Mouse (Mus musculus) T-helper 1 cell (primary cell): ENCODE measurements around the gene Nrip1.

Experiments used
- in situ Hi-C: fragments of 300-600 bp; cut with MboI, MseI; formaldehyde crosslinking; loops from one replicate; pipeline ENCODE4 v1.15.1; 2025; ENCODE audit warnings: high pct_unique_total_duplicates

The Nrip1 gene

DNA sequence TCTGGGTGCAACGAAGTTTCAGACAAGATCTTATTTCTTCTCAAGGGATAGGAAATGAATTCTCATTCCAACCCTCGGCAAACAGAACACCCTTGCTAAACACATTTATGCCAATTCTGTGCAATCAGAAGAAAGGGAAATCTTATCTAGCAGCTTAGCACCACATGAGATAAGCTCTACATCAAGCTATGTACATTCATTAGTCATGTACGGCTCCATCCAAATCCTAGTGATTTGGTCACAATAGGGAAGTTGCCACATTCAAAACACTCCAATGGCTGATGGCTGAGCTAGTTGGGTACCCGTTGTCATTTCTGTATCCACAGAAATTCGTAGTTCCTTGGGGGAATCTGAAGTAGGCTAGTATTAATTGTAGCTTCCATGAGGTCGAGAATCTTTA lies 91.8 kb downstream of the Nrip1 start:
- in situ Hi-C loops: no loop called here

DNA sequence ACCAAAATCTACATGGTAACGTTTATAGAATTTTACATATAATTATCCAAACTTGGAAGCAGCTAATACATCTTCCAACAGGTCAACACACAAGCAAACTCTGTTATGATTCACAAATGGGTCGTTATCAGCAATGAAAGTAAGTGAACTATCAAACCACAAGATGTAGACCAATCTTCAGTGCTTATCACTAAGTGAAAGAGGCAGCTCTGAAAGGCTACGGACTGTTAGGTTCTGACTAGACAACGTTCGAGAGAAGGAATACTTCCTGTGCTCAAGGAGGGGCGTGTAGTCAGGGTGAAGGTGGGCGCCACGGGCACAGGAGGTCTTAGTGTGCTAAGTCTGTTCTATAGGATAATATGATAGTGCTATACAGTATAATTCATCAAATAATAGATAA lies 93.3 kb downstream of the Nrip1 start:
- in situ Hi-C loops: no loop called here

DNA sequence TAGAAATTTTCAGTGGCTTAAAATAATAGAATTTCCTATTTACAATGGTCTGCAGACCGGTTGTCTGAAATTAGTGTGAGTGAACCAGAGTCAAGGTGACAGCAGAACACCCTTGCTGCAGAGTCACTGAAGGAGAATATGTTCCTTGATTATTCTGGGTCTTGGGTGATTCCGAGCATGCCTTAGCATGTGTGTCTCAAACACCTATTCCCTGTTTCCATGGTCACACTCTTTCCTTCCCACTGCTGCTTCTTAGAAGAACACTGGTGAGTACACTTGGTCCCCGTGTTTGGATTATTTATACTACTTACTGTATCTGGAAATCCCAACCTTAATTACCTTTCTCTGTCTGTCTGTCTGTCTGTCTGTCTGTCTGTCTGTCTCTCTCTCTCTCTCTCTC lies 97.4 kb downstream of the Nrip1 start:
- in situ Hi-C loops: no loop called here

DNA sequence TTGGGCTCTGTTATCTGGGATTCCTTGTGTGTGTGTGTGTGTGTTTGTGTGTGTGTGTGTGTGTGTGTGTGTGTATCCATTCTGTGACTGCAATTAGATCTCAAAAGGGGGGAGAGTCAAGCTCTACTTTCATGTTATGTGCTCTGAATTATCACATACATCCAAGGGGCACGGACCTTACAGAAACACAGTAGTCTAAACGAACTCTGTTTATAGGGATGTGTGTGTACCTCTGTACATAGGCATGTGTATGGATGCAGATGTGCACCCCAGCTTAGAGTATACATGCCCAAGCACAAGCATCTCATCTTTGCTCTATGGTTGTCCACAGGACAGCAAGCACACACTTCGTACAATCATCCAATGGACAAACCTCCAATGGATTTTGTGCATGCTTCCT lies 98.0 kb downstream of the Nrip1 start:
- in situ Hi-C loops: no loop called here

DNA sequence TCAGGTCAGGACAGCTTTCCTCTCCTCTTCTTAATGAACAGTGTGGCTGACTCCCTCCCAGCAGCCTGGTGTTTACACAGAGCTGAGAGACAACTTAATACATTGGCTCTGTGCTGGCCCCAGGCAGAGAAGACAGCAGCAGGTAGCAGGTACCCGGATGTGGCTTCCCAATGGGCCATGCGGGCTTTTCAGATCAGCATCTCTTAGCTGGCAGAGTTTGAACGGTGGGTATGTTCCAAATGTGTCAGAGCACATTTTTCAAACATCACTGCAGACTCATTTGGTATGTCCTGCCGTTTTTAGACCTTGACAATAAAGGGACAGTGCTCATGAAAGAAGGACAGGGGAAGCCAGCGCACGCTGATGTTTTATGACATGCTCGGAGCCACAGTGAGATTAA lies 98.5 kb downstream of the Nrip1 start:
- in situ Hi-C loops: no loop called here

DNA sequence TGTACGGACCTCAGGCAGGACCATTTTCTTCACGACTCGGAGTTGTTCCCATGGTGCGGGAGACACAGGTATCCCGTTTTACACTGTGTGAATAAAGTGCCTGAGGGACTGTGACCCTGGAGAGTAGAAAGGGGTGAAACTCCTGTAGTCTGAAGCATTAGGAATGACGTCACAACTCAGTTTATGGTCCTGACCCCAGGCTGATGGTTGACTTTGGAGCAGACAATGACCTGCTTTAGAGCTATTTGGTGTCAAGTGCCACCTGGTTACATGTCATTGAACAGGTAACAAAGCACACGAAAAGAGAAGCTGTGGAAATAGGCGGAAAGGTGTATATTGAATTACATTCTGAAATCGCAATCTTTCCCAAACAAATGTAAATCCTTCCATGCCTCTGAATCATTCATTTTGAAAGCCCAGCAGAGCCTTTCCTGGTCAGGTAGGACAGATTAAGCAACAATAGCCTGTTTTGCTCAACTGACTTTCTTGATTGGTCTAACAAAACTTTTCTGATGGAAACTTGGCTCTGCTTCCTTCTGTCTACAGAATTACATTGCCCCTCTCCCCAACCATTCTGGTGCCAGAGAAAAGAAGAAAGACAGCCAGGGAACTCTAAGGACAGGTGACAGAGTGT lies 106.9 kb downstream of the Nrip1 start:
- in situ Hi-C loops: no loop called here

DNA sequence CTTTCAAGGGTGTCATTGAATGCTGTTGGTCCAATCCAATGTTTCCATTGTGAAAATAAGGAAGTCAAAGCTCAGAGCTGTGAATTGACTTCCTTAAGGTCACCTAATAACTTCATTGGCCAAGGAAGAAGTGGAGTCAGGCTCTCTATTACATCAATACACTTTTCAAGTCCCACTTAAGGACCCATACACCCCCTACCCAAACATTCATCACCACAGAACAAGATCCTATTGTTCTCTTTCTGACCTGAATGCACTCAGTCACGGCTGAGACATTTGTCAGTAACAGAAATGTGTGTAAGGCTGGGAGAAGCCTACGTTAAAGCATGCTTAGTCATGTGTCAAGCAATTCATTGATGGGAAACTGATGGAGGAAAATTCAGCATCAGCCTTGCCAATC lies 107.8 kb downstream of the Nrip1 start:
- in situ Hi-C loops: no loop called here

DNA sequence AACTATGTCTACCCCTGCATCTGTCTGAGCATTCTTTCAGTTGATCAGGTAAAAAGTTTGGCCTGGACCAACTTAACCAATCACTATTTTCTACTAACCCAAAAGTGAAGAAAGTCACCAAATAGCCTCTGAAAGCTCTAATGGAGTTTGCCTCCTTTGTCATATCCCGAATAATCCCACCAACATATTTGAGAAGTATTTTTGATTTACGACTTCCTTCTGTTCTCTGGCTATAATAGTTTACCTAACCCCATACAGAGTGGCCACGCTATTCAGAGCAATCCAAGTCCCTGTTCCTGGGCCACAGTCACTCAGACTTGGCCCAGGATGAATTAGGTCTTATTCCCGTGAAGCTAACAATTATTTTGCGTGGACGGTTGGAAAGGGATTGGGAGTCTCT lies 108.3 kb downstream of the Nrip1 start:
- in situ Hi-C loops: no loop called here

DNA sequence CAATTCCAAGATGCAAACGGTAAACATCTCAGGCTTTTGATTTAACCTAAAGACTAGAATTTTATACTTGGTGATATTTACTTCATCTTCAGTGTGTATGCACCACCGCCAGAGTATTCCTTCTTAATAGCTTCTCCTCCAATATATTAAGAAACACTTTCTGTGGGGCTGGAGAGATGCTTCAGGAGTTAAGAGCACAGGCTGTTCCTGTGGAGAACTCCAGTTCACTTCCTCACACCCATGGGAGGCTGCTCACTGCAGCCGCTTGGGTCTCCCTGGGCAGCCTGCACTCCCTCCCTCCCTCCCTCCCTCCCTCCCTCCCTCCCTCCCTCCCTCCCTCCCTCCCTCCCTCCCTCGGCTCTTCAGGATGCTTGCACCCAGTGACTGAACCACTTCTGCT lies 110.2 kb downstream of the Nrip1 start:
- in situ Hi-C loops: no loop called here

DNA sequence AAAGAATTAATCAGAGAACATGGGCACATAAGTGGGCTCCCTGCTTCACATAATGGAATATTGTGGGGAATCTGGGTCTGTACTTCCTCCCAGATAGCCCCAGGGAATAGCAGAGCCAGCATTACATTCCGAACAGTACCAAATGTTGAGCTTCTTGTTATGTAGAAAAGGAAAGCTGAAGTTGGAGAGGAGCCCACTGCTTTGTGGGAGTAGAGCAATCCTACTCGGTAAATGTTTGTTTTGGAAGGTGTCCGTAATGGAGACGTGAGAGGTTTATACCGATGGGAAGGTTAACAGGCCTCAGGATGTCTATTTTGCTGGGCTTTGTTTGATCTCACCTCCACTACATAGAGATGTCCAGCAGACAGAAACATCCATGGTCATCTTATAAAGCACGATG lies 113.3 kb downstream of the Nrip1 start:
- in situ Hi-C loops: no loop called here

DNA sequence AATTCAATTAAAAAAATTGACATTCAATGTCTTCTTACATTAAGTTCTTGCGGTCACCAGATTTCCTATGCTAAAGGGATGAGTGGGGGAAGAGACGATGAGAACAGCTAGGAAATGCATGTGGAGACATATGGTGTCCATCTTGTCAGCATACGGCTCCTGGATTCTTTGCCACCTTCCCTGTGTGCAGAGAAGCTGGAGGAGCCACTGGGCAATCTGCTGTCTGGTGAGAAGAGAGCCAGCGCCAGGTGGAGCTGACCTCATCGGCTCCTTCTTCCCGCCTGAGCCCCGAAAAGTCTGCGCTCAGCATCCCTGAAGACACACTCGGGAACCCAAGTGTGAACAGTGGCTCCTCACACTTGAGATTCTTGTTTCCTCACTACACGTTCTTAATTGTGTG lies 121.8 kb downstream of the Nrip1 start:
- in situ Hi-C loops: loop anchor here (5.0 kb wide), 1 partner anchor 40 kb away; no protein-coding TSS in a partner anchor

DNA sequence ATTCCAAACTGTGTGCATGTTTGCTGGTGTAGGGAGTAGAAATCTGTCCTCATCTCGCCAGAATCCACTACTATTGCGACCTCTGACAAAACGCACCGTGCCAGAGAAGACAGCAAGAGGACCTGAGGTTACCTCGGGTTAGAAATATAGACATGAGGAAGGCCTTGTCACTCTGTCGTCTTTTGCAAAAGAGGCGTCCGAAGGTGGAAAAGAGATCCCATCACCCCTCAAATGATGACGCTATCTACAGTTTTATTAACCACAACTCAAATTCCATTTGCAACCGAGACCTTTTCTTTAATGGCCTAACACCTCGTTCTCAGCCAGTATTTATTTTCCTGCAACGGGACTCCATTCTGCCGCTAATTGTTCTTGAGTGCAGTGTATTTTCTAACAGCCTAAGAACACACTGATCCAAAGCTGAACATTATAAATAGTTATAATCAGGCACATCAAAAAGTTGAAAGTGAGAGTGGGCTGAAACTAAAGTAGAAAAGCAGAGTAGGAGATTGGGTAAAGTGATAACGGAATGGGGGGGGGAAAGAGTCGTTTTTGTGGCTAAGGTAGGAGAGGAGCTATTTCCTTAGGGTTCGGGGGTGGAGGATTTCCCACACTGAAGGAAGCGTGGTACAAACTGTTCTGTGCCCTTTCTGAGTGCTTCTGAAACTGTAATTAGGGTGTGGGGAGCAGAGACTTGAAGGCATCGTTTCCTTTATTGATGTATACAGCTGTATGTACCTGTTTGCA lies 124.1 kb downstream of the Nrip1 start:
- in situ Hi-C loops: loop anchor here (5.0 kb wide), 1 partner anchor 37 kb away; no protein-coding TSS in a partner anchor

DNA sequence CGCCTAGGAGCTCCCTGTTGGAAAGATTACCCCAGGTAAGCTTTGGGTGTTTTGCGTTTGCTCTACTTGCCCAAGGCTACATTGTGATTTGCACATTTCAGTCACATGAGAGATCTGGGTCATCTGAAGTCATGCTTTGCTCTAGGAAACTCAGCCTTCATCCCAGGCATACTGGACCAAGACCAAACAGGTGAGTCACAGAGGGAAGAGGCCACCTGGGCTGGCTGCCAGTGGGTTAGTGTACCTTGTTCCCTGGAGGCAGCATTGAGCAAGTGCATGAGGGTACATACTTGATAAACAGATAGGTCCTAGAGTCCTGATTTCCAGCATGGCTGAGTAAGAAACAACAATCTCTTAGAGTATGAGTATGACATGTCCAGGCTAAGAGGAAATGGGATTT lies 130.8 kb downstream of the Nrip1 start:
- in situ Hi-C loops: no loop called here

DNA sequence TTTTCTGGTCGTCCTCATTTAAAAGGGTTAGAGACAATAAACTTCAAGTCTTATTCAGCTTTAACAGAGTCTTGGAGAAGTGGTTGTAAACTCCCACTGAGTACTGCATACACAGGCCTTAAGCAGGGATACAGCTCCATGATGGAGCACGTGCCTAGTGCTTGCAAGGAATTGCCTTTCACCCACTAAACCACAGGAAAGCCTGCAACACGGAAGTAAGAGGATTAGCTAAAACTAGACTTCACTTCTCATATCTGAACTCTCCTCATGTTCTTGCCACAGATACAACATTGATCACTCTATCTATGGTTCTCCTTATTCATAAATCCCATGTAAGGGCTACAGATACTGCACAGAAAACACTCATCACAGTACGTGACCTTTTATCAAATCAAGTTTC lies 132.4 kb downstream of the Nrip1 start:
- in situ Hi-C loops: no loop called here

DNA sequence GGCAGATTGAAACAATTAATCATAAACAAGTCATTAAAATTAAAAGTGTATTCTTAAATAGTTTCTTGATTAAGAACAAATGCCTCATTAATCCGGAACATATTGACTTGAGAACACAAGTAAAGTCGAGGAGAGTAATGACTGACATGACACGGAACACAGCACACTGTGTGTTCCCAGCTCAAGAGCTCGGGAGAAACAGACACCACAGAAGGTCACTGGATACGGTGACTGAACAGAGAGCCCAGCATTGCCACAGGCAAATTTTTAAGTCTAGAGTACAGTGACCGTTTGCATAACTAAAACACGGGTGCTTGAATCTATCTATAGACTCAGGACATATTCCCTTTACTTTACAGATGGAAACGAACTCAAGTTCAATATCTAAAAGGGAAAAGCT lies 134.3 kb downstream of the Nrip1 start:
- in situ Hi-C loops: no loop called here

DNA sequence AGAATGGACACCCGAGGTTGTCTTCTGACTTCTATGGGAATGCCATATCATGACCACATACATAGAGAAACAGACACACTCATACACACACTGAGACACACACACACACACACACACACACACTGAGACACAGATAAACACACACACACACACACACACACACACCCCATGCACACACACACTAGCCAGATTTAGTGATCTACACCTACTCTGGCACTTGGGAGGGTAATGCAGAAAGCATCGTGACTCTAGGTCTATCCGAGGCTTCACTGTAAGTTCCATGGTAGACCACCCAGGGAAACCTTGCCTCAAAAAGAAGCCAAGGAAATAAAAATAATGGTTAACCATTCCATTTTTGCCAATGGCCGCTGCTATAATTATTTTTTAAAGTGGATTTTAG lies 134.8 kb downstream of the Nrip1 start:
- in situ Hi-C loops: no loop called here
